Mouse (Mus musculus): ENCODE data around the gene Hck. TPM values are rescaled to one million over a fixed set of nuclear protein-coding genes. Genes with fewer than 3 reads are reported as not detected.

Hck gene
- polyA plus RNA-seq, 1 experiment, result 0.10 TPM

DNA sequence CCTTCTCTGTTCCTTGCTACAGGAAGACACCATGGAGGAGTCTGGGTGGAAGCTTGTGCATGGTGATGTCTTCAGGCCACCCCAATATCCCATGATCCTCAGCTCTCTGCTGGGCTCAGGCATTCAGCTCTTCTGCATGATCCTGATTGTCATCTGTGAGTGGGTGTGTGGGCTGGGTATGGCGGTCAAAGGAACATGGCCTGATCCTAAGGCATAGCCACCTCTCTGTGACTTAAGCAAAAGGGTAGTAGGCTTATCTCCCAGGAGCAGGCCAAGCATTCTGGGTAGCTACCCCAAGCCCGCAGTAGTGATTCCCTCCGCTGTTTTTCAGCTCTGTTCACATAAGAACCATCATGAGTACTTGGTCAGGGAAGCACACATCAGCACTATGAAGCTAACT is 86.0 kb downstream of the Hck start:
- no peaks in the 10 kb centered on the region for H3K27me3 ChIP-seq (ENCODE audit: control insufficient read depth, insufficient read depth, insufficient read length)

DNA sequence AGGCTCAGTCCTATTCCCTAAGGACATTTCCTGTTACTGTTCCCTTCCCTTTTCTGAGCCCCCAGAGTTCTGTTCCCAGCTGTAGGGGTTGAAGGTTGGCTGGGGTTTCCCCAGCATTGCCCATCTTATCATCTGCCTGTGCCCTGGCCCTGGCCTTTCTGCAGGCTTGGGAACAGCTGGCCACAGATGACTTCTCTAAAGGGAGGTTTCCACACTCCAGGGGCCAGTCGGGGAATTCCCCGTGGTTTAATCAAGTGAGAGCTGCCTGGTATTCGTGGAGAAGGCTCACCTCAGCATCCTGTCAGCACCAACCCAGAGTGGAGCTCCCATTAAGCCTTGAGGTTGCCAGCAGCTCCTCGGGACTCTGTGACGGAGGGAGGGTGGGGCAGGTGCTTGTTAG is 90.2 kb downstream of the Hck start:
- H3ac ChIP-seq (ENCODE audit: control insufficient read depth, insufficient read length), result no peak overlapping the region
- peaks cover 48% of the 10 kb centered on the region for H3K36me3 ChIP-seq (ENCODE audit: control insufficient read depth, insufficient read depth)
- H3K4me3 ChIP-seq, result no peak overlapping the region
- H3K79me2 ChIP-seq (ENCODE audit: control insufficient read depth, insufficient read depth), result no peaks in the 10 kb centered on the region
- H3K4me2 ChIP-seq (ENCODE audit: low read depth), result no peak overlapping the region
- no peaks in the 10 kb centered on the region for H3K27me3 ChIP-seq (ENCODE audit: control insufficient read depth, insufficient read depth, insufficient read length)
- TF ChIP-seq MYOD1 (IDR thresholded peaks at IDR 0.05; ENCODE audit: control insufficient read depth in 1 of 3, insufficient read length in 2 of 3, low read depth in 2 of 3) (no peak), POLR2AphosphoS2 (IDR thresholded peaks at IDR 0.05; ENCODE audit: insufficient read length, low read depth) (no peak), TCF3 (IDR thresholded peaks at IDR 0.05; ENCODE audit: insufficient read length, low read depth) (no peak), E2F4 (IDR thresholded peaks at IDR 0.05; ENCODE audit: insufficient read depth) (no peak), POLR2A (IDR thresholded peaks at IDR 0.05; ENCODE audit: insufficient read length, low read depth) (no peak), CEBPB (IDR thresholded peaks at IDR 0.05; ENCODE audit: insufficient read depth, poor library complexity, severe bottlenecking) (no peak), SRF (IDR thresholded peaks at IDR 0.05; ENCODE audit: control insufficient read depth, insufficient read length, low read depth) (no peak), TCF12 (IDR thresholded peaks at IDR 0.05; ENCODE audit: insufficient read depth, poor library complexity, severe bottlenecking) (no peak), MAX (IDR thresholded peaks at IDR 0.05; ENCODE audit: low read depth) (no peak), REST (IDR thresholded peaks at IDR 0.05; ENCODE audit: insufficient read depth, insufficient read length) (no peak), MYOG (IDR thresholded peaks at IDR 0.05; ENCODE audit: control insufficient read depth in 1 of 3, insufficient read depth in 1 of 3, insufficient read length in 2 of 3, low read depth in 2 of 3) (no peak), USF1 (IDR thresholded peaks at IDR 0.05; ENCODE audit: low read depth) (no peak)

More for the DNA sequence above, 86.0 kb downstream of the Hck start:
- no peaks in the 10 kb centered on the region for H3K79me2 ChIP-seq (ENCODE audit: control insufficient read depth, insufficient read depth)
- no peak overlapping the region for H3ac ChIP-seq (ENCODE audit: control insufficient read depth, insufficient read length)
- H3K36me3 ChIP-seq (ENCODE audit: control insufficient read depth, insufficient read depth), result peaks cover 55% of the 10 kb centered on the region
- no peak overlapping the region for H3K4me2 ChIP-seq (ENCODE audit: low read depth)
- H3K4me3 ChIP-seq, result no peak overlapping the region
- TF ChIP-seq TCF3 (IDR thresholded peaks at IDR 0.05; ENCODE audit: insufficient read length, low read depth) (no peak), CEBPB (IDR thresholded peaks at IDR 0.05; ENCODE audit: insufficient read depth, poor library complexity, severe bottlenecking) (no peak), POLR2AphosphoS2 (IDR thresholded peaks at IDR 0.05; ENCODE audit: insufficient read length, low read depth) (no peak), E2F4 (IDR thresholded peaks at IDR 0.05; ENCODE audit: insufficient read depth) (no peak)

GRCm38 (mm10) chr2:153199114-153199513 is 90.8 kb downstream of the Hck start:
- Histone ChIP-seq H3K4me2 (ENCODE audit: low read depth) (no peak overlapping the region), H3K27me3 (ENCODE audit: control insufficient read depth, insufficient read depth, insufficient read length) (no peaks in the 10 kb centered on the region)

More at GRCm38 (mm10) chr2:153199114-153199513, 90.8 kb downstream of the Hck start:
- no peak for TF ChIP-seq USF1 (IDR thresholded peaks at IDR 0.05; ENCODE audit: low read depth)
- no peak for TF ChIP-seq REST (IDR thresholded peaks at IDR 0.05; ENCODE audit: insufficient read depth, insufficient read length)
- no peak for TF ChIP-seq MAX (IDR thresholded peaks at IDR 0.05; ENCODE audit: low read depth)
- TF ChIP-seq POLR2AphosphoS2 (IDR thresholded peaks at IDR 0.05; ENCODE audit: insufficient read length, low read depth), result no peak
- no peak for TF ChIP-seq MYOG (IDR thresholded peaks at IDR 0.05; ENCODE audit: control insufficient read depth in 1 of 3, insufficient read depth in 1 of 3, insufficient read length in 2 of 3, low read depth in 2 of 3)
- TF ChIP-seq TCF3 (IDR thresholded peaks at IDR 0.05; ENCODE audit: insufficient read length, low read depth), result no peak
- no peak for TF ChIP-seq E2F4 (IDR thresholded peaks at IDR 0.05; ENCODE audit: insufficient read depth)
- no peak for TF ChIP-seq POLR2A (IDR thresholded peaks at IDR 0.05; ENCODE audit: insufficient read length, low read depth)
- no peak for TF ChIP-seq SRF (IDR thresholded peaks at IDR 0.05; ENCODE audit: control insufficient read depth, insufficient read length, low read depth)
- TF ChIP-seq MYOD1 (IDR thresholded peaks at IDR 0.05; ENCODE audit: control insufficient read depth in 1 of 3, insufficient read length in 2 of 3, low read depth in 2 of 3), result no peak
- TF ChIP-seq TCF12 (IDR thresholded peaks at IDR 0.05; ENCODE audit: insufficient read depth, poor library complexity, severe bottlenecking), result no peak
- TF ChIP-seq CEBPB (IDR thresholded peaks at IDR 0.05; ENCODE audit: insufficient read depth, poor library complexity, severe bottlenecking), result no peak
- Histone ChIP-seq H3ac (ENCODE audit: control insufficient read depth, insufficient read length) (no peak overlapping the region), H3K4me3 (no peak overlapping the region), H3K79me2 (ENCODE audit: control insufficient read depth, insufficient read depth) (no peaks in the 10 kb centered on the region), H3K36me3 (ENCODE audit: control insufficient read depth, insufficient read depth) (peaks cover 45% of the 10 kb centered on the region)

Other genes starting within 250 kb of the Hck start
- 8.2 TPM for gene Mylk2, start 197.1 kb upstream of the Hck start, polyA plus RNA-seq (2012; fragmentation: generic; extraction: Trizol)
- 31.3 TPM for gene Foxs1, start 175.3 kb upstream of the Hck start, polyA plus RNA-seq (2012; fragmentation: generic; extraction: Trizol)
- gene Dusp15, start 156.8 kb upstream of the Hck start, polyA plus RNA-seq (2012; fragmentation: generic; extraction: Trizol), result 0.02 TPM
- gene Ttll9, start 146.0 kb upstream of the Hck start, polyA plus RNA-seq (2012; fragmentation: generic; extraction: Trizol), result not detected
- gene Pdrg1, start 93.0 kb upstream of the Hck start, polyA plus RNA-seq (2012; fragmentation: generic; extraction: Trizol), result 79.6 TPM
- gene Xkr7, start 76.6 kb upstream of the Hck start, polyA plus RNA-seq (2012; fragmentation: generic; extraction: Trizol), result not detected
- gene Ccm2l, start 42.5 kb upstream of the Hck start, polyA plus RNA-seq (2012; fragmentation: generic; extraction: Trizol), result not detected
- gene Tm9sf4, start 52.8 kb downstream of the Hck start, polyA plus RNA-seq (2012; fragmentation: generic; extraction: Trizol), result 55.4 TPM
- gene Tspyl3, start 117.0 kb downstream of the Hck start, polyA plus RNA-seq (2012; fragmentation: generic; extraction: Trizol), result 0.12 TPM
- 4.2 TPM for gene Plagl2, start 133.0 kb downstream of the Hck start, polyA plus RNA-seq (2012; fragmentation: generic; extraction: Trizol)
- 12.2 TPM for gene Pofut1, start 133.1 kb downstream of the Hck start, polyA plus RNA-seq (2012; fragmentation: generic; extraction: Trizol)
- gene Kif3b, start 182.9 kb downstream of the Hck start, polyA plus RNA-seq (2012; fragmentation: generic; extraction: Trizol), result 10.8 TPM
- 15.4 TPM for gene Asxl1, start 237.4 kb downstream of the Hck start, polyA plus RNA-seq (2012; fragmentation: generic; extraction: Trizol)

Data from myocyte (in vitro differentiated cells).